Mouse (Mus musculus) kidney, embryonic 15.5 days (tissue): Measurements from ENCODE around the gene Cnbp. TPM values are rescaled to one million over a fixed set of nuclear protein-coding genes. Genes with fewer than 3 reads are reported as not detected.
A peak's percentile ranks its signal among the peaks of the same experiment; 100 is the strongest.

Experiments used
- ATAC-seq: fragments of 200-750 bp; cut with Nextera tagmentation; replicated peaks from 2 replicates; pipeline ENCODE4 v1.8.0; 2017; ENCODE audit warnings: moderate TSS enrichment; ENCODE audit not compliant: low FRiP score
- H3K27ac ChIP-seq: fragments of 300-500 bp; sonication (generic); 2 replicates; pipeline ENCODE4 v1.5.1; 2015; ENCODE audit warnings: mild to moderate bottlenecking, inconsistent platforms
- H3K27me3 ChIP-seq: fragments of 300-500 bp; sonication (generic); 2 replicates; pipeline ENCODE4 v1.6.1; 2015; ENCODE audit warnings: inconsistent platforms
- H3K36me3 ChIP-seq: fragments of 300-500 bp; sonication (generic); 2 replicates; pipeline ENCODE4 v1.6.1; 2015; ENCODE audit warnings: inconsistent platforms
- H3K4me1 ChIP-seq: fragments of 300-500 bp; sonication (generic); 2 replicates; pipeline ENCODE4 v1.6.1; 2015; ENCODE audit warnings: inconsistent platforms
- H3K4me2 ChIP-seq: fragments of 300-500 bp; sonication (generic); 2 replicates; pipeline ENCODE4 v1.6.1; 2015; ENCODE audit warnings: moderate library complexity, mild to moderate bottlenecking, inconsistent platforms
- H3K4me3 ChIP-seq: fragments of 300-500 bp; sonication (generic); replicated peaks from 2 replicates; pipeline ENCODE4 v1.5.1; 2015; ENCODE audit warnings: mild to moderate bottlenecking, inconsistent platforms
- H3K9ac ChIP-seq: fragments of 300-500 bp; sonication (generic); 2 replicates; pipeline ENCODE4 v1.6.1; 2015; ENCODE audit warnings: mild to moderate bottlenecking, inconsistent platforms
- H3K9me3 ChIP-seq: fragments of 300-500 bp; sonication (generic); replicated peaks from 2 replicates; pipeline ENCODE4 v1.6.1; 2016; ENCODE audit warnings: inconsistent platforms
- WGBS: fragments of 180-500 bp; shearing (Covaris S2); methylation state at CpG from one replicate; pipeline ENCODE4 v1.1.7; 2015; ENCODE audit warnings: mixed read lengths; 5-methylcytosine and 5-hydroxymethylcytosine counted together
- polyA plus RNA-seq: library from polyadenylated mRNA; unstranded; fragments of >200 nt; fragmentation: Nextera tagmentation; extraction: Ambion mirVana; gene quantifications from 2 replicates; pipeline ENCODE4 v1.2.1, GENCODE M21; 2015

Gene Cnbp
- polyA plus RNA-seq, 1 experiment from 2014 or later, result 1,107 TPM

DNA sequence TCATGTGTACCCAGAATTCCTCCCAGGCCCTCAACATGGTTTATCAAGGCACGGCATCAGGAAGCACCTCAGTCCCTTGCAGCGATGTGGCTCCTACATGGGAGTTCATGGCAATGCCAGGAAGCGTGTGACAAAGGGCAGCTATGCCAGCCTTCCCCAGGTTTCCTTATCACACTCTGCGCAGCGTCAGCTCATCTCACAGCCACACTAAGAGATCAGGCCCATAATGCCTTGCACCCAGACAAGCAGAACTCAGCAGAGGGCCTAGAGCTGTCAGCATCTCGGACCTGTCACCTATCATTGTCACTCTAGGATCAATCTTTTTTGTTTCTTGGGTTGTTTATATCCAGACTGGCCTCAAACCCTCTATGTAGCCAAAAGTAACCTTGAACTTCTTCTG, 51.3 kb downstream of the Cnbp start:
- WGBS, result 92% methylated on average over 6 of the region's 6 CpGs
- no peaks in the 10 kb centered on the region for H3K27me3 ChIP-seq
- H3K4me1 ChIP-seq, result peaks cover 11% of the 10 kb centered on the region
- no peak overlapping the region for H3K4me3 ChIP-seq
- H3K9ac ChIP-seq, result no peak overlapping the region
- H3K4me2 ChIP-seq, result no peak overlapping the region
- no peaks in the 10 kb centered on the region for H3K9me3 ChIP-seq
- H3K27ac ChIP-seq, result no peak overlapping the region
- ATAC-seq, result no peak
- 0 out of 2 replicates have a peak, but pooled peaks cover 1% of the 10 kb centered on the region for H3K36me3 ChIP-seq

DNA sequence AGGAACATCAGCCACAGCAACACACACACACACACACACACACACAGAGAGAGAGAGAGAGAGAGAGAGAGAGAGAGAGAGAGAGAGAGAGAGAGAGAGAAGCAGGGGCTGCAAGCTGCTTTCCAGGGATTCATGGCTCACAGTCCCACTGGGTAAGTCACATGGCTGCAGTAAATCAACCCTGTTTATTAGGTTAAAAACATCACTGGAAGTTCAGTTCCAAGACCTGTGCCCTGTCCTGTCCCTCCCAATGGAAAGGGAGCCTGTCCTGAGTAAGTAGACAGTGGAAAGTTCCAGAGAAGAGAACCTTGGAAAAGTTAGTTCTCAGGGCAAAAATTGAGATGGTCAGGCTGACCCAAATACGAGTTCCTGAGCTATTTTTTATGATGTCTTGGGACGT, 53.6 kb downstream of the Cnbp start:
- H3K27ac ChIP-seq, result no peak overlapping the region
- 17% methylated on average over 2 of the region's 2 CpGs for WGBS
- no peak for ATAC-seq

DNA sequence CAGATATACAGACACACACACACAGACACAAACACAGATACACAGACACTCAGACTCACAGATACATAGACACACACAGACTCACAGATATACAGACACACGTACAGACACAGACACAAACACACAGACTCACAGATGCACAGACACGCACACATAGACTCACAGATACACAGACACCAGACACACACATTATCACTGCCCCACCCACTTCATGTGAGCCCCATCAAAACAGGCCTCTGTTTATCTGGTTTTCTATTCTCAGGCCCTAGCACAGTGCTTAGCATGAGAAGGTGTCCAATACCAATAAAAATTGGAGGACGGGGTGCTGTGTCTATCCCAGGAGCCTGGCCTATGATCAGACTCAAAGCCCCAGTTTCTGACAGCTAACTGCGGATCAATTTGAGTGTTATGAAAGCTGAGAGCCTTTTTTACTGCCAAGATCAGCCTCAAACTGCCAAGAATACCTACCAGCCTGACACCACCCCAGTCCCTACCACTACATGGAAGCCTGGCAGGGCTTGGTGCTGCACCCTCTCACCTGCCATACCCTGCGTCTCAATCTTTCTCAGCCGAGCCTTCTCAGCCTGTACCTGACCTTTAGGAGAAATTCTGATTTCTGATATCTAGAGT, 54.5 kb downstream of the Cnbp start:
- Histone ChIP-seq H3K27ac (no peak overlapping the region), H3K4me3 (no peak overlapping the region), H3K4me1 (peaks cover 11% of the 10 kb centered on the region), H3K4me2 (no peak overlapping the region), H3K9ac (no peak overlapping the region), H3K9me3 (no peaks in the 10 kb centered on the region), H3K27me3 (no peaks in the 10 kb centered on the region), H3K36me3 (peaks cover 21% of the 10 kb centered on the region)
- peak; percentile 59; the same call in 1 of the 2 replicates for ATAC-seq
- 86% methylated on average over 6 of the region's 6 CpGs for WGBS

More for the DNA sequence above, 53.6 kb downstream of the Cnbp start:
- no peaks in the 10 kb centered on the region for H3K9me3 ChIP-seq
- H3K36me3 ChIP-seq, result peaks cover 15% of the 10 kb centered on the region
- H3K4me2 ChIP-seq, result no peak overlapping the region
- H3K4me3 ChIP-seq, result no peak overlapping the region
- no peak overlapping the region for H3K9ac ChIP-seq
- no peaks in the 10 kb centered on the region for H3K27me3 ChIP-seq
- H3K4me1 ChIP-seq, result peaks cover 11% of the 10 kb centered on the region

DNA sequence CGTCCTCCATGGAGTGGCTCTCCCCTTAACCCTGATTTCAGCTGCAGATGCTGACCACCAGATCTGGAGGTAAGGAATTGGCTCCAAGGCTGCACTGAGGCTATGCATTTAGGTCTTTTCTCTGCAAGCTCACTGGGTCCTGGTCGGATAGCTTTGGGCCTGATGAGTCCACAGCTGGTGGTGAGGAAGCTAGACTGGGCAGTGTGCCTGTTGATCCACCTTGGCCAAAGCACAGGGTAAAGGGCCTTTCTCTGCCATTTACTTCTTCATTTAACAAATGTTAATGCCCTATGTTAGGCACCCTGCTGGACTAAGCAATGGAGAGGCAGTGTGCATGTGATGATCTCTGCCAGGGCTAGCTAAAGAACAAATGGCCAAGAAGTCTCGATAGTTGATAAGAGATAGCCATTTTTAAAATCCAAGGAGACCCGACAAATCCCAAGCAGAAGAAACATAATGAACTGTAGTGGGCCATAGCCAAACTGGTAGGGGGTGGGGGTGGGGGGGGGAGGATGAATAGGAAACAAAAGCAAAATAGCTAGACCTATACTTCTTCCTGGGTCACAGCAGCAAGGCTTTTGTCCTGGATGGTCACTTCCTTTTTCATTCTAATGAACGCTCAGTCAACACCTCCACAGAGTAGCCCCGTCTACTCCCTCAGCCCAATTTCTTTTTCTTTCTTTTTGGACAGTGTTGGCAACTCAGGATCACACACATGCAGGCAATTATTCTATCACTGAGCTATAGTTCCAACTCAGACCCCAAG, 55.3 kb downstream of the Cnbp start:
- WGBS, result 81% methylated on average over 6 of the region's 6 CpGs
- ATAC-seq, result no peak
- H3K36me3 ChIP-seq, result peaks cover 21% of the 10 kb centered on the region
- H3K27me3 ChIP-seq, result no peaks in the 10 kb centered on the region
- H3K27ac ChIP-seq, result no peak overlapping the region
- no peak overlapping the region for H3K4me2 ChIP-seq
- H3K9ac ChIP-seq, result no peak overlapping the region
- peaks cover 16% of the 10 kb centered on the region for H3K4me1 ChIP-seq
- no peak overlapping the region for H3K4me3 ChIP-seq
- H3K9me3 ChIP-seq, result no peaks in the 10 kb centered on the region

DNA sequence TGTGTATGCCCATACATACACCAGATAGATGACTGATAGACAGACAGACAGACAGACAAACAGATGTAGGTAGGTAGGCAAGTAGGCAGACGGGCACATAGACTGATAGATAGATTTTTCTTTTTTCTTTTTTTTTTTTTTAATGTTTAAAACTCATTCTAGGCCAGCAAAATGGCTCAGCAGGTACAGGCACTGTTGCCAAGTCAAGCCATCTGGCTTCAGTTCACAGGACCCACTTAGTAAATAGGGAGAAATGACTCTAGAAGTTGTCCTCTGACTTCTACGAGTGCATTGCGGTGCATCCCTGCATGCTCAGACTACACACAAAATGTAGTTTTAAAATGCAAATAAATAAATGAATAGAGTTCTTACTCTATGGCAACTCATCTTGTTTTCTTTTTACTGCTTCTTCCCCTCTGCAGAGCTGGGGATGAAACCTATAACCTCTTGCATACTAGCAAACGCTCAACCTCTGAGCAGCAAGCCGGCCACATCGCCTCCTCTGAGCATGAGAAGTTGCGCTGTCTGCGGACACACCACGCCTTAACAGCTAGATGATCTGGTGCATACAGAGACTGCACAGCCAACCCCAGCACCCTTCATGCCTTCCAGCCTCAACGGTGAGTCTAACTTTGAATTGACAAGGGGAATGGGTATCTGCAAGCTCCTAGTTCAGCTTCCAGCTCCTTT, 56.9 kb downstream of the Cnbp start:
- no peak overlapping the region for H3K4me3 ChIP-seq
- no peak overlapping the region for H3K27ac ChIP-seq
- H3K4me1 ChIP-seq, result peaks cover 32% of the 10 kb centered on the region
- ATAC-seq, result no peak
- H3K9ac ChIP-seq, result no peak overlapping the region
- H3K9me3 ChIP-seq, result no peaks in the 10 kb centered on the region
- H3K36me3 ChIP-seq, result peaks cover 21% of the 10 kb centered on the region
- 93% methylated on average over 10 of the region's 10 CpGs for WGBS
- no peaks in the 10 kb centered on the region for H3K27me3 ChIP-seq
- H3K4me2 ChIP-seq, result no peak overlapping the region

Other genes with a start within 250 kb of the Cnbp start
- 15.9 and 18.9 TPM in 2 replicates for gene Aplf, start 178.9 kb downstream of the Cnbp start, polyA plus RNA-seq
- 1.4 and 1.5 TPM in 2 replicates for gene Efcc1, start 120.2 kb downstream of the Cnbp start, polyA plus RNA-seq
- 1.9 and 2.0 TPM in 2 replicates for gene Gp9, start 73.0 kb downstream of the Cnbp start, polyA plus RNA-seq
- gene Rab43, start 38.9 kb downstream of the Cnbp start, polyA plus RNA-seq, result 12.6 and 12.7 TPM in 2 replicates
- 2.3 and 3.9 TPM in 2 replicates for gene Gm45140, start 15.3 kb downstream of the Cnbp start, polyA plus RNA-seq
- 57.3 and 62.9 TPM in 2 replicates for gene Isy1, start 12.3 kb downstream of the Cnbp start, polyA plus RNA-seq
- 159 and 164 TPM in 2 replicates for gene Copg1, start 36.7 kb upstream of the Cnbp start, polyA plus RNA-seq
- 58.5 and 59.5 TPM in 2 replicates for gene Hmces, start 62.8 kb upstream of the Cnbp start, polyA plus RNA-seq
- gene H1fx, start 130.5 kb upstream of the Cnbp start, polyA plus RNA-seq, result 25.8 and 28.0 TPM in 2 replicates
- gene Rab7, start 194.2 kb upstream of the Cnbp start, polyA plus RNA-seq, result 212 and 224 TPM in 2 replicates
- gene Rpn1, start 233.4 kb upstream of the Cnbp start, polyA plus RNA-seq, result 403 and 425 TPM in 2 replicates